Mouse (Mus musculus): ENCODE data around the gene Smim8.
A peak's percentile ranks its signal among the peaks of the same experiment; 100 is the strongest.
"Not testable (repeated sequence)": the region's sequence is repeated elsewhere in the genome, so short reads cannot be mapped to it uniquely, and the experiment has no call there.

Gene Smim8

GRCm38 (mm10) chr4:34777677-34778527, at the start of gene Smim8:
TSS of gene Smim8 (minus strand) at chr4:34778423.
- peak; percentile 94 for DNase-seq

GRCm38 (mm10) chr4:34823901-34824300, 45.7 kb upstream of the Smim8 start:
- no peak for DNase-seq

GRCm38 (mm10) chr4:34819904-34820303, 41.7 kb upstream of the Smim8 start:
- no peak for DNase-seq

- DNase-seq, result no peak
Measured at GRCm38 (mm10) chr4:34801166-34802034, 23.2 kb upstream of the Smim8 start.

GRCm38 (mm10) chr4:34798005-34798404, 19.8 kb upstream of the Smim8 start:
- no peak for DNase-seq

GRCm38 (mm10) chr4:34797294-34797983, 19.2 kb upstream of the Smim8 start:
- peak; percentile 4 for DNase-seq

GRCm38 (mm10) chr4:34796294-34796693, 18.1 kb upstream of the Smim8 start:
- DNase-seq, result no peak

GRCm38 (mm10) chr4:34786476-34786875, 8.3 kb upstream of the Smim8 start:
- no peak for DNase-seq

- DNase-seq, result no peak
Measured at GRCm38 (mm10) chr4:34785646-34786045, 7.4 kb upstream of the Smim8 start.

- DNase-seq, result peak; percentile 8
Measured at GRCm38 (mm10) chr4:34784865-34785264, 6.6 kb upstream of the Smim8 start.

GRCm38 (mm10) chr4:34782730-34783129, 4.5 kb upstream of the Smim8 start:
- DNase-seq, result peak; percentile 27

GRCm38 (mm10) chr4:34771652-34772371, 6.4 kb downstream of the Smim8 start:
- DNase-seq, result no peak

- no peak for DNase-seq
Measured at GRCm38 (mm10) chr4:34756163-34756562, 22.1 kb downstream of the Smim8 start, which contains the start of gene Gm136. TSS of gene Gm136 (minus strand) at chr4:34756263.

GRCm38 (mm10) chr4:34749236-34749635, 29.0 kb downstream of the Smim8 start:
- DNase-seq, result peak; percentile 42

GRCm38 (mm10) chr4:34734461-34734860, 43.8 kb downstream of the Smim8 start:
- DNase-seq, result no peak

GRCm38 (mm10) chr4:34733415-34733814, 44.8 kb downstream of the Smim8 start:
- DNase-seq, result not testable (repeated sequence)

- peak; percentile 73 for DNase-seq
Measured at GRCm38 (mm10) chr4:34729851-34730341, 48.3 kb downstream of the Smim8 start, which contains the start of gene Cfap206. TSS of gene Cfap206 (minus strand) at chr4:34730206.

GRCm38 (mm10) chr4:34725710-34726109, 52.5 kb downstream of the Smim8 start:
- DNase-seq, result not testable (repeated sequence)

- no peak for DNase-seq
Measured at GRCm38 (mm10) chr4:34724306-34724705, 53.9 kb downstream of the Smim8 start.

GRCm38 (mm10) chr4:34723186-34723585, 55.0 kb downstream of the Smim8 start:
- no peak for DNase-seq

- DNase-seq, result no peak
Measured at GRCm38 (mm10) chr4:34720127-34720895, 57.9 kb downstream of the Smim8 start.
